Mouse (Mus musculus): Measurements from ENCODE around the gene Tmem245. TPM values are rescaled to one million over a fixed set of nuclear protein-coding genes. Genes with fewer than 3 reads are reported as not detected.

Tmem245 gene
- total and polyA plus RNA-seq, 3 experiments, result 7.3 to 15.0 (median 7.7) TPM

DNA sequence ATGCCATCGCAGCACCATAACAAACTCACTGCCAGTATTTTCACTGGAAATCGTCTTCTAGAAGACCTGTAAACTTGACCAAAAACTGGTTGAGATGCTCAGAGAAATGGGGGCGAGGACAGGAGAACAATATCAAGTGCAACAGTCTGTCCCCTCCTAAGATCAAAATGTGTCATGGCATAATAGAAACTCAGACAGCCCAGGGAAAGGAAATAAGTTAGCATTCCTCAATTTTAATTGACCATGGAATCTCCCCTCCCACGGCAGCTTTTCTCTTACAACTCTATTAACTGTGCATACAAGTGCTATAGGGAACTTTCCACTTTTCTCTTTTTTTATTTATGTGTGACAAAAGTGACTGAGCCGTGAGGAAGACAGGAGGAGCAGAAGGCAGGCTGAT is 79.5 kb downstream of the Tmem245 start:
- Histone ChIP-seq H3K27me3 (ENCODE audit: control insufficient read depth in 1 of 2, insufficient read depth in 2 of 2, low read length in 2 of 2) (no peaks in the 10 kb centered on the region), H3K9me3 (replicated peaks; ENCODE audit: insufficient read depth, low read length) (no peaks in the 10 kb centered on the region), H3K36me3 (ENCODE audit: control insufficient read depth in 1 of 2, insufficient read depth in 2 of 2, low read length in 2 of 2) (peaks cover 0 to 6% of the 10 kb centered on the region in 2 experiments; a peak in 2 of 4 replicates), H3K4me1 (ENCODE audit: control insufficient read depth in 1 of 2, insufficient read depth in 2 of 2, low read length in 2 of 2) (peaks cover 2 to 5% of the 10 kb centered on the region in 2 experiments; a peak in 3 of 4 replicates), H3K27ac (ENCODE audit: control insufficient read depth, low read depth, low read length) (no peak overlapping the region), H3K9ac (ENCODE audit: control insufficient read depth, low read depth, low read length, poor library complexity, severe bottlenecking) (no peak overlapping the region), H3K79me2 (ENCODE audit: control insufficient read depth, insufficient read depth, low read length, poor library complexity) (no peaks in the 10 kb centered on the region), H3K4me3 (ENCODE audit: control insufficient read depth in 1 of 2, insufficient read depth in 1 of 2, low read depth in 2 of 2, low read length in 2 of 2) (no peak overlapping the region)
- TF ChIP-seq POLR2A (IDR thresholded peaks at IDR 0.05; ENCODE audit: control insufficient read depth in 1 of 2, insufficient read depth in 1 of 2, low read depth in 1 of 2, low read length in 2 of 2, poor library complexity in 1 of 2) (no peak), MXI1 (IDR thresholded peaks at IDR 0.05; ENCODE audit: low read depth, low read length) (no peak), GATA1 (IDR thresholded peaks at IDR 0.05; ENCODE audit: low read depth, low read length) (no peak), HCFC1 (IDR thresholded peaks at IDR 0.05; ENCODE audit: low read depth, low read length) (no peak), RAD21 (IDR thresholded peaks at IDR 0.05; ENCODE audit: low read depth, low read length) (no peak), SIN3A (IDR thresholded peaks at IDR 0.05; ENCODE audit: low read length) (no peak), TBP (IDR thresholded peaks at IDR 0.05; ENCODE audit: low read depth, low read length) (no peak), ZKSCAN1 (IDR thresholded peaks at IDR 0.05; ENCODE audit: low read depth, low read length) (no peak), POLR2AphosphoS2 (IDR thresholded peaks at IDR 0.05; ENCODE audit: low read length) (no peak), TCF12 (IDR thresholded peaks at IDR 0.05; ENCODE audit: low read depth, low read length) (no peak), SMC3 (IDR thresholded peaks at IDR 0.05; ENCODE audit: low read depth, low read length) (no peak), ZC3H11A (IDR thresholded peaks at IDR 0.05; ENCODE audit: low read depth, low read length) (no peak), MYB (IDR thresholded peaks at IDR 0.05; ENCODE audit: low read depth, low read length) (no peak), KAT2A (conservative IDR thresholded peaks at IDR 0.05; ENCODE audit: low read depth, low read length) (no peak), JUND (IDR thresholded peaks at IDR 0.05; ENCODE audit: low read depth, low read length) (no peak), CHD1 (IDR thresholded peaks at IDR 0.05; ENCODE audit: low read depth, low read length) (no peak)
- no peak for DNase-seq (ENCODE audit: low read depth, low spot score)

GRCm38 (mm10) chr4:56865971-56866370 is 81.3 kb downstream of the Tmem245 start:
- no peak overlapping the region for H3K9ac ChIP-seq (ENCODE audit: control insufficient read depth, low read depth, low read length, poor library complexity, severe bottlenecking)
- peak; percentile 14 for DNase-seq (ENCODE audit: low read depth, low spot score)
- H3K36me3 ChIP-seq (ENCODE audit: control insufficient read depth in 1 of 2, insufficient read depth in 2 of 2, low read length in 2 of 2), result peaks cover 0 to 14% of the 10 kb centered on the region in 2 experiments; a peak in 2 of 4 replicates
- H3K27ac ChIP-seq (ENCODE audit: control insufficient read depth, low read depth, low read length), result no peak overlapping the region
- TF ChIP-seq ELF1 (IDR thresholded peaks at IDR 0.05; ENCODE audit: low read depth, low read length) (no peak), NELFE (IDR thresholded peaks at IDR 0.05; ENCODE audit: low read depth, low read length) (no peak), POLR2AphosphoS2 (IDR thresholded peaks at IDR 0.05; ENCODE audit: low read length) (no peak), CHD2 (IDR thresholded peaks at IDR 0.05; ENCODE audit: low read length) (no peak), TBP (IDR thresholded peaks at IDR 0.05; ENCODE audit: low read depth, low read length) (no peak), POLR2A (IDR thresholded peaks at IDR 0.05; ENCODE audit: control insufficient read depth in 1 of 2, insufficient read depth in 1 of 2, low read depth in 1 of 2, low read length in 2 of 2, poor library complexity in 1 of 2) (no peak), MXI1 (IDR thresholded peaks at IDR 0.05; ENCODE audit: low read depth, low read length) (no peak), ZNF384 (IDR thresholded peaks at IDR 0.05; ENCODE audit: low read depth, low read length) (no peak), MAZ (IDR thresholded peaks at IDR 0.05; ENCODE audit: low read depth, low read length) (no peak), NRF1 (IDR thresholded peaks at IDR 0.05; ENCODE audit: insufficient read depth, low read depth, low read length, poor library complexity, severe bottlenecking) (no peak), KAT2A (conservative IDR thresholded peaks at IDR 0.05; ENCODE audit: low read depth, low read length) (no peak), CHD1 (IDR thresholded peaks at IDR 0.05; ENCODE audit: low read depth, low read length) (no peak), POLR2AphosphoS5 (IDR thresholded peaks at IDR 0.05; ENCODE audit: borderline replicate concordance, low read depth, low read length) (no peak), SMC3 (IDR thresholded peaks at IDR 0.05; ENCODE audit: low read depth, low read length) (no peak), SIN3A (IDR thresholded peaks at IDR 0.05; ENCODE audit: low read length) (no peak), EP300 (IDR thresholded peaks at IDR 0.05; ENCODE audit: low read depth in 1 of 2, low read length in 2 of 2) (no peak), MYC (IDR thresholded peaks at IDR 0.05; ENCODE audit: low read depth, low read length) (no peak), RCOR1 (IDR thresholded peaks at IDR 0.05; ENCODE audit: low read depth, low read length) (no peak), USF1 (IDR thresholded peaks at IDR 0.05; ENCODE audit: low read depth, low read length) (no peak), UBTF (IDR thresholded peaks at IDR 0.05; ENCODE audit: borderline replicate concordance, insufficient read depth, low read depth, low read length) (no peak)
- no peaks in the 10 kb centered on the region for H3K27me3 ChIP-seq (ENCODE audit: control insufficient read depth in 1 of 2, insufficient read depth in 2 of 2, low read length in 2 of 2)
- H3K4me1 ChIP-seq (ENCODE audit: control insufficient read depth in 1 of 2, insufficient read depth in 2 of 2, low read length in 2 of 2), result peaks cover 5 to 7% of the 10 kb centered on the region in 2 experiments
- H3K9me3 ChIP-seq (replicated peaks; ENCODE audit: insufficient read depth, low read length), result no peaks in the 10 kb centered on the region
- H3K4me3 ChIP-seq (ENCODE audit: control insufficient read depth in 1 of 2, insufficient read depth in 1 of 2, low read depth in 2 of 2, low read length in 2 of 2), result no peak overlapping the region
- no peaks in the 10 kb centered on the region for H3K79me2 ChIP-seq (ENCODE audit: control insufficient read depth, insufficient read depth, low read length, poor library complexity)
